Mouse (Mus musculus): ENCODE data around the gene 2810459M11Rik. TPM values are rescaled to one million over a fixed set of nuclear protein-coding genes. Genes with fewer than 3 reads are reported as not detected.

The 2810459M11Rik gene
- polyA plus RNA-seq, 1 experiment from 2014 or later, result 0.35 TPM

DNA sequence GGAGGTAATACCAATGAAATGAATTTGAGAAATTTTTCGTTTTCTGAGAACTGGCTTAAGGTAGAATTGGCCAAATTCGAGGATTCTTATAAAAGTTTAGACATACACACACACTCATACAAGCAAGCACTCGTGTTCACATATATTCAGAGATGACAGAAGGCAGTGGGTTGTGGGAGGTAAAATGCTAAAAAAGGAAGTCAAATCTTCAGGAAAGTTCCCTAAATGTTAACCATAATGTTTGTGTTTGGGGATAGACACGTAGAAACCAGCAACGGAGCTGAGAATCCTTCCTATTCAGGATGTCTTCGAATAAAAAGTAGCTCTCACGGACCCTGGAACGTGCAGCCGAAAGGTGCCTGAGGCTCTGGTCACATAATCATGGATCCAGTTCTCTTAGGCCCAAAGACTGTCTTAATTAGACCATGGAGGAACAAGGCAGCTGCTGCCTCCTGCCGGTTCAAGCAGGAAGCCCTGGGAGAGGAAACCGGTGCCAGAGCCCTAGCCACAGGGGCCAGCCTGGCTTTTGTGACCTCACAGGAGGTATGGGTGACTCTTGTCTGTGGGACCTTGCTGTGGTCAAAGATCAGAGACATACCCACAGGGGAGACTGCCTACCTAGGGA lies 24.2 kb upstream of the 2810459M11Rik start:
- no peak overlapping the region for H3K9ac ChIP-seq (replicated peaks)

DNA sequence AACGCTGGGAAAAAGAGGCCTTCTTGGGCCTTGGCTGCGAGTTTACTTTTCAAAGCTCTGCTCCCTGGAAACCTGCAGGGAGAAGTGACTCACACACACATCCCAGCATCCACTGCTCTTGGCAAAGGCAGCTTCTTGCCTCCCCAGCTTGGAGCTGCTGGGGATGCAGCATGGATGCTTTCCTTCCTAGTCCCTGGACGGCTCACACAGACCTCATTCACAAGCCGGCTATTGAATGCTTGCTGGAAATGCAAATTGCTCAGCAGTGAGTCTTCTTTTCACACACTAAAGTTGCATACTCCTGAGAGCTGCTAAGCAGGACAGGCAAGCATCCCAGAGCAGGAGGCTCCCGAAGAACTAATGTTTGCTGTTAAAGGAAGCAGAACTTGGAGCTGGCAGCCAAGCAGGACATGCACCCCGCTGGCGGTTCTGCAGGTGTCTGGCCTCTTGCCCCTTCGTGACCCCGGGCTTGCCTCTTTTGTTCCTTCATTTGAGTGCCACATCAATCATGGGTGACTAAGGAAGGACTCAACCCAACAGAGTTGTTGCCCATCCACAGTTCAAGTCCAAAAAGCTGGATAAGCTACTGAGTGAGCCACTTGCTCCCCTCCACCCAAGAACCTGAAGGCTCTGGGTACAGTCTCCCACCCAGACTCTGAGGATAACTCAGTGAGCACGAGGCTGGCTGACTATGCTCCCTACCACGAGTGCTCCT lies 13.2 kb upstream of the 2810459M11Rik start:
- no peak for ATAC-seq (ENCODE audit: insufficient number of reproducible peaks, insufficient read depth, low FRiP score, low TSS enrichment, low read depth)
- WGBS, result 21% methylated on average over 11 of the region's 11 CpGs
- peaks cover 13% of the 10 kb centered on the region; the same call in 1 of the 2 replicates for H3K27me3 ChIP-seq
- H3K9me3 ChIP-seq, result no peaks in the 10 kb centered on the region
- H3K27ac ChIP-seq, result no peak overlapping the region
- H3K4me3 ChIP-seq (replicated peaks), result no peak overlapping the region
- H3K4me1 ChIP-seq (replicated peaks), result no peaks in the 10 kb centered on the region
- no peak overlapping the region for H3K4me2 ChIP-seq
- H3K9ac ChIP-seq (replicated peaks), result no peak overlapping the region
- H3K36me3 ChIP-seq, result no peaks in the 10 kb centered on the region

More for the DNA sequence above, 24.2 kb upstream of the 2810459M11Rik start:
- no peak overlapping the region for H3K4me2 ChIP-seq
- no peak overlapping the region for H3K27ac ChIP-seq
- peaks cover 11% of the 10 kb centered on the region; the same call in 1 of the 2 replicates for H3K4me1 ChIP-seq (replicated peaks)
- WGBS, result 72% methylated on average over 11 of the region's 11 CpGs
- H3K9me3 ChIP-seq, result no peaks in the 10 kb centered on the region
- no peaks in the 10 kb centered on the region for H3K36me3 ChIP-seq
- H3K27me3 ChIP-seq, result peaks cover 47% of the 10 kb centered on the region
- ATAC-seq (ENCODE audit: insufficient number of reproducible peaks, insufficient read depth, low FRiP score, low TSS enrichment, low read depth), result no peak
- no peak overlapping the region for H3K4me3 ChIP-seq (replicated peaks)

DNA sequence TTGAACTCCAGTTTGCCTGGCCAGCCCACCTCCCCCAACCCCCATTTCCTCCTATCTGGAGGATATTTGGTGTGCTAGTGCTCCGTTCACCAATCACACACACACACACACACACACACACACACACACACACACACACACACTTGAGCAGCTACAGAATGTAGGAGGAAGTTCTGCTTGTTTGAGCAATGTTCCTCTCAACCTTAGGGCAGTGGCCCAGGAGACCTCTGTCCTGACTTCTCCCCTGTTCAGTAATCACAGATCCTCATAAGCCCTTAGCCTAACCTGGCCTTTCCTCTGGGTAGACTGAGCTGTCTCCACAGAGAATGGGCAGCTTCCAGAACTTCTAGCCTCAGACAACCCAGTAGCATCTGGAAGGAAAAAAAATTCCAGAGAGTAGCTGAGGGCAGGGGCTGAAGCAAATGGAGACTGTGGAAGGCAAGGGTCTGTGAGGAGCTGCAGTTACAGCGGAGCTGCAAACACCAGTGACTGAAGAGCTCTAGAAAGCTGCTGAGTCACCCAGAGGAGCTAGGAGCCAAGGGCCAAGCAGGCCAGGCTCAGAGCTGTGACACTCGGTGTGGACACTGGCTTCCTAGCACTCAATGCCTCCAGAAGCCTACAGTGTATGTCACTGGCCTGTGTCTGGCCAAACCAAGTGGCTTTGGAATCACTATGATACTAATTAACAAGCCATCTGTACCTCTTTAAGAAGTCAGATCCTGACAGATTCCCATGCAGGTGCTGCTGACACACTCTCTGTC lies 7.3 kb upstream of the 2810459M11Rik start:
- Histone ChIP-seq H3K4me2 (no peak overlapping the region), H3K9me3 (peaks cover 13% of the 10 kb centered on the region), H3K36me3 (no peaks in the 10 kb centered on the region), H3K9ac (replicated peaks) (no peak overlapping the region), H3K27ac (no peak overlapping the region), H3K4me1 (replicated peaks) (no peaks in the 10 kb centered on the region), H3K27me3 (peaks cover 7% of the 10 kb centered on the region), H3K4me3 (replicated peaks) (no peak overlapping the region)
- no peak for ATAC-seq (ENCODE audit: insufficient number of reproducible peaks, insufficient read depth, low FRiP score, low TSS enrichment, low read depth)
- 58% methylated on average over 3 of the region's 3 CpGs for WGBS

- peaks cover 25% of the 10 kb centered on the region for H3K27me3 ChIP-seq
- no peak overlapping the region for H3K9ac ChIP-seq (replicated peaks)
- H3K9me3 ChIP-seq, result peaks cover 13% of the 10 kb centered on the region
- no peaks in the 10 kb centered on the region for H3K36me3 ChIP-seq
- H3K4me3 ChIP-seq (replicated peaks), result no peak overlapping the region
- H3K4me2 ChIP-seq, result no peak overlapping the region
- H3K4me1 ChIP-seq (replicated peaks), result no peaks in the 10 kb centered on the region
- 74% methylated on average over 4 of the region's 4 CpGs for WGBS
- H3K27ac ChIP-seq, result no peak overlapping the region
- ATAC-seq (ENCODE audit: insufficient number of reproducible peaks, insufficient read depth, low FRiP score, low TSS enrichment, low read depth), result no peak
Observed at GRCm38 (mm10) chr1:86040131-86040530, 5.5 kb upstream of the 2810459M11Rik start.

DNA sequence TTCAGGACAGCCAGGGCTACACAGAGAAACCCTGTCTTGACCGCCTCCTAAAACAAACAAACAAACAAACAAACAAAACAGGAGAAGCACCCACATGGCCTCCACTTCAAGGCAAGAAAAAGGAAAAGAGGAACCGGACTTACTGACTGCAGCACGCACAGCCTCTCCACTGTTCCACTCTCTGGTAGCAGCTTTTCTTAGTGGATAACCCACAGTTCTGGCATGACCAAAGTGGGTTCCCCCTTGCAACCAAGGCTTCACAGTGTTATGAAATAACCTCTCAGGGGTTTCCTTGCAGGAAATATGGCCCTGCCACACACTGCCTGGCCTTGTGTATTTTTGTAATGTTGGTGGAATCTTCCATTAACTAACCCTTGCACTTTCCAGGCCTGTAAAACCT lies 4.8 kb upstream of the 2810459M11Rik start:
- no peaks in the 10 kb centered on the region for H3K36me3 ChIP-seq
- H3K4me3 ChIP-seq (replicated peaks), result no peak overlapping the region
- H3K27me3 ChIP-seq, result peaks cover 31% of the 10 kb centered on the region
- H3K9me3 ChIP-seq, result peaks cover 13% of the 10 kb centered on the region
- H3K9ac ChIP-seq (replicated peaks), result no peak overlapping the region
- H3K4me1 ChIP-seq (replicated peaks), result no peaks in the 10 kb centered on the region
- ATAC-seq (ENCODE audit: insufficient number of reproducible peaks, insufficient read depth, low FRiP score, low TSS enrichment, low read depth), result no peak
- 88% methylated on average over 3 of the region's 3 CpGs for WGBS
- no peak overlapping the region for H3K27ac ChIP-seq
- H3K4me2 ChIP-seq, result no peak overlapping the region

DNA sequence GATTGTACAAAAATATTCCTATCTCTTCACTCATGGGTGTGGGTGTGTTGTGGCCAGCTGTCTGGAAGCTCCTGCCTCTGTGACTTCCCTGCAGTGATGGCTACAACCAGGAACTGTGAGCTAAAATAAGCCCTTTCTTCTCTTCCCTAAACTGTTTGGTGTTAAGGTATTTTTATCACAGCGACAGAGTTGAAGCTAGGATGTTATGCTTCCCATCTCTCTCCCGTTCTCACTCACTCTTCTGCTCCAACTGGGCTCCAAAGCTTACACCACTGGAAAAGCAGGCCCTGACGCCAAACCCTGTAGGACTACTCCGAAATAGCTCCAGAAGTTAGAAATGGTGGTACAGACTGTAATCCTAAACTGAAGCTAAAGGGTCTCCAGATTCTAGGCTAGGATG lies 607 bp upstream of the 2810459M11Rik start:
- H3K36me3 ChIP-seq, result no peaks in the 10 kb centered on the region
- no peak overlapping the region for H3K4me3 ChIP-seq (replicated peaks)
- H3K9me3 ChIP-seq, result peaks cover 13% of the 10 kb centered on the region
- H3K27ac ChIP-seq, result no peak overlapping the region
- no peak overlapping the region for H3K4me2 ChIP-seq
- H3K27me3 ChIP-seq, result peaks cover 65% of the 10 kb centered on the region
- H3K9ac ChIP-seq (replicated peaks), result no peak overlapping the region
- 57% methylated on average over 4 of the region's 4 CpGs for whole genome bisulfite sequencing
- peaks cover 7% of the 10 kb centered on the region; the same call in 1 of the 2 replicates for H3K4me1 ChIP-seq (replicated peaks)
- no peak for ATAC-seq (ENCODE audit: insufficient number of reproducible peaks, insufficient read depth, low FRiP score, low TSS enrichment, low read depth)

DNA sequence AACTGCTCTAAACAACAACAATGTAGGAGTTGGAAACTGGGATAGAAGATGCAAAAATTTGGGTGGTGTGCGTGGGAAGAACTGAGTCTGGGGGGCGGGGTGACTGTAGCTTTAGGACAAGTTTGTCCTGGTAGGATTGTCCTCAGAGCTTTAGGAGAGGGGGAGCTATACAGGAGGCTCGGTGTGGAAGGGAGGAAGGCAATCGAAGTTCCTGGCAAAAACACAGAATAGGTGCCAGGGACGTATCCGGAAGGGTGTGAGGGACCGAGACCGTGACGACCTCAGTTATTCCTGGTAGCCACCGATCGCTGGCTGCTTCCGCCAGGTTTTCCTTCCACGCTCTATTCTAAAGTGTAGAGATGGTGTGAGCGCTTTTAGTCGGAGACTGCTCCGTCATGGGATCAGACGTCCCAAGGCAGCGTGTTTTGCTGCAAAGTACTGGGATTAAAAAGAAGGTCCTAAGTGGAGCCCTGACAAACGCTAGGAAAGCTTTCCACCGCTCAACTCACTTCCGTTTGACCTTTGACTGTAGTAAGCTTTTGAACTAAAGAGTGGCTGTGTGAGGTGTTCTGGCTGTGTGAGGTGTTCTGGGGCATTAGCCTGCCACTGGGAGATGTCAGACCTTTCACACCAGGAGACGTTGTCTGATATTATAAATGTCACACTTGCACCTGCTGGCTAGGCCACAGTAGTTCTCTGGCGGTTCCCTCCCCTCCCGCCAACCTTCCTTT lies 1.3 kb downstream of the 2810459M11Rik start:
- H3K4me1 ChIP-seq (replicated peaks), result peaks cover 7% of the 10 kb centered on the region; the same call in 1 of the 2 replicates
- no peaks in the 10 kb centered on the region for H3K36me3 ChIP-seq
- peaks cover 6% of the 10 kb centered on the region; the same call in 1 of the 2 replicates for H3K9me3 ChIP-seq
- no peak for ATAC-seq (ENCODE audit: insufficient number of reproducible peaks, insufficient read depth, low FRiP score, low TSS enrichment, low read depth)
- WGBS, result 6% methylated on average over 24 of the region's 24 CpGs
- peak overlapping the region; percentile 63 for H3K4me3 ChIP-seq (replicated peaks)
- H3K27ac ChIP-seq, result no peak overlapping the region
- no peak overlapping the region for H3K9ac ChIP-seq (replicated peaks)
- peak overlapping the region; percentile 98 for H3K4me2 ChIP-seq
- H3K27me3 ChIP-seq, result peaks cover 65% of the 10 kb centered on the region

GRCm38 (mm10) chr1:86048231-86048630 lies 2.6 kb downstream of the 2810459M11Rik start:
- Histone ChIP-seq H3K4me2 (no peak overlapping the region), H3K27ac (no peak overlapping the region), H3K9me3 (no peaks in the 10 kb centered on the region), H3K4me3 (replicated peaks) (no peak overlapping the region), H3K36me3 (no peaks in the 10 kb centered on the region), H3K27me3 (peaks cover 59% of the 10 kb centered on the region), H3K9ac (replicated peaks) (no peak overlapping the region), H3K4me1 (replicated peaks) (peaks cover 7% of the 10 kb centered on the region; the same call in 1 of the 2 replicates)
- WGBS, result 83% methylated on average over 4 of the region's 4 CpGs
- ATAC-seq (ENCODE audit: insufficient number of reproducible peaks, insufficient read depth, low FRiP score, low TSS enrichment, low read depth), result no peak

- no peaks in the 10 kb centered on the region for H3K36me3 ChIP-seq
- no peaks in the 10 kb centered on the region for H3K9me3 ChIP-seq
- H3K9ac ChIP-seq (replicated peaks), result no peak overlapping the region
- 83% methylated on average over 3 of the region's 3 CpGs for WGBS
- no peak overlapping the region for H3K4me2 ChIP-seq
- H3K4me1 ChIP-seq (replicated peaks), result peaks cover 7% of the 10 kb centered on the region; the same call in 1 of the 2 replicates
- no peak for ATAC-seq (ENCODE audit: insufficient number of reproducible peaks, insufficient read depth, low FRiP score, low TSS enrichment, low read depth)
- H3K4me3 ChIP-seq (replicated peaks), result no peak overlapping the region
- peaks cover 54% of the 10 kb centered on the region for H3K27me3 ChIP-seq
- no peak overlapping the region for H3K27ac ChIP-seq
Observed at GRCm38 (mm10) chr1:86048744-86049143, 3.1 kb downstream of the 2810459M11Rik start.

- no peak for ATAC-seq (ENCODE audit: insufficient number of reproducible peaks, insufficient read depth, low FRiP score, low TSS enrichment, low read depth)
- 85% methylated on average over 12 of the region's 12 CpGs for WGBS
Observed at GRCm38 (mm10) chr1:86053198-86053921, 7.7 kb downstream of the 2810459M11Rik start.

More at GRCm38 (mm10) chr1:86053198-86053921, 7.7 kb downstream of the 2810459M11Rik start:
- Histone ChIP-seq H3K27me3 (peaks cover 8% of the 10 kb centered on the region), H3K9me3 (no peaks in the 10 kb centered on the region), H3K4me3 (replicated peaks) (no peak overlapping the region), H3K9ac (replicated peaks) (no peak overlapping the region), H3K4me2 (no peak overlapping the region), H3K36me3 (no peaks in the 10 kb centered on the region), H3K4me1 (replicated peaks) (peaks cover 6% of the 10 kb centered on the region; the same call in 1 of the 2 replicates), H3K27ac (no peak overlapping the region)

Data from limb, embryonic 12.5 days (tissue).